Mouse (Mus musculus): Measurements from ENCODE around the gene Ifi27.
"Not testable (repeated sequence)": the region's sequence is repeated elsewhere in the genome, so short reads cannot be mapped to it uniquely, and the experiment has no call there.

The Ifi27 gene

DNA sequence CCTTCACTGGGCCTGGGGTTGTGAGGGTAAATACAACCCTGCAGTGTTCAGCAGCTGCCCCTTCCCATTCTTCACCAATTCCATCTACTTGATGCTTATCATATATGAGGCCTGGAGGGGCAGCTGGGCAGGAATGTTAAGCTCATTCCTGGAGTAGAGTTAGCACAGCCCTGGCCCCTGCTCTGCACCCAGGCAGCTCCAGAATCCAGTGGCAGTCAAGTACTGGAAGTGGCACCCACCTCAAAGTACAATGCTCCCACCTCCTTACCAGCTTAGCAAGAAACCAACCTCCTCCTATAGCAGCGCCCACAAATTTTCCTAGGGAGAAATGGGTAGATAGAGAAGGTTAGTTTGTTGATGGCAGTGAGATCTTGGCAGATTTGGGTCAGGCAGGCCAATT, 22.7 kb downstream of the Ifi27 start:
- DNase-seq (ENCODE audit: low spot score in 2 of 2) = not testable (repeated sequence)

DNA sequence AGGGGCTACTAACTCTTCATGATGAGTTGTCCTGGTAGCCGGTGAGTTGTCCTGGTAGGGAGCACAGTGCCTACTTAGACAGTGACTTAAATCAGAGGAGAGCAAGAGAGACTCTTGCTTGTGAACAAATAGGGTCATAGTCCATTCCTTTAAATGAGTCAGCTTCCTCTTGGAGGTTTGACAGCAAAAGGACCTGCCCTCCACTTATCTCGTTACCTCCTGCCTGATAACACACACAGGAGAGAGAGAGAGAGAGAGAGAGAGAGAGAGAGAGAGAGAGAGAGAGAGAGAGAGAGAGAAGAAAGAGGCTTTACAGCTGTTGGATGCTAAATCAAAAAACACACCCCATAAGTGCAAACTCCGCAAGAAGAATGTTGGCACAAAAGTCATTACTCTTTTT, 23.1 kb downstream of the Ifi27 start, which contains the start of gene Ifi27l2b:
Gene Ifi27l2b (minus strand): TSS at position 84 of the 400 bp plus-strand sequence.
- DNase-seq (ENCODE audit: low spot score in 2 of 2) = no peak

DNA sequence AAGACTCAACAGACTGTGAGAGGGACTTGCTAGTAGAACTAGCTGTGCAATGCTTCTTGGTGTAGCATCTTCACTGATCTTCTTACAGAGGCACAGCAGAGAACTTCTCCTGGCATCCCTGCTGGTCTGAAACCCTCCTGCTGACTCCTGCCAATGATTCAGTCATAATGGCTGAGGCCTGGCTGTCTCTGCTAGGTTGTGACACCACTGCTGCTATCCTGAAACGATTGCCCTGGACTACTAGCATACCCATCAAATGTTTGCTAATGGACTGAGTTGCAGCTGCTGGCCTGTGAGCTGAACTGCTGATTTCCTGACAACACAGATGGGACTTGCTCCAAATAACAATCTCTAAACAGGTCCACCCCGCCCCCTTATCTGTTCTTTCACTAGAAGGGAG, 40.5 kb downstream of the Ifi27 start:
- DNase-seq (ENCODE audit: low spot score in 2 of 2) = no peak

DNA sequence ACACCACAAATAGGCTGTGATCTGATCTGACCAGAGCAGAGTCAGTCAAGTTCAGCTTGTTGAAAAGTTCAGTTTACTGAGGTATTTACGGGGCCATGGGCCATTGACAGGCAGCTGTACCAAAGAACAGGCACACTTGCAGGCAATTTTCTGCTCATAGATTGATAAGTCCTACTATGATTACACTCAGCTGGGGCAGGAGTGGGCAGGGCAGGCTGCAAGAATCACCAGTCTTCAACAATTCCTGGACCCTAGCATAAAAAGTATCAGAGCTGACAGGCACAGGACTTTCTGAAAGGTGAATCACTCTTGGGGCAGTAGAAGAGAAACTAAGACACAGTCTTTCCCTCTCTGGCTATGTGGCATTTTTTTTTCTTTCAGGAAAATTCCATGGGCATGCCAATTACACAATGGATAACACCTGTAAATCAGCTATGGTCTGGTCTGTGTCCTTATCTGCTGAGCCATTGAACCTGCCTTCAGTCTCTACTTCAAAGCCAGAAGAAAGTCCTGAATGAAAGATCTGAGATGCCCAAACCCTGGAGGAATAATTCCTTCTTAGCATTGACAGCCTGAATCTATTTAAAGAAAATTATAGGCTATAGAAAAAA, 42.9 kb downstream of the Ifi27 start:
- no peak for DNase-seq (ENCODE audit: low spot score in 2 of 2)

DNA sequence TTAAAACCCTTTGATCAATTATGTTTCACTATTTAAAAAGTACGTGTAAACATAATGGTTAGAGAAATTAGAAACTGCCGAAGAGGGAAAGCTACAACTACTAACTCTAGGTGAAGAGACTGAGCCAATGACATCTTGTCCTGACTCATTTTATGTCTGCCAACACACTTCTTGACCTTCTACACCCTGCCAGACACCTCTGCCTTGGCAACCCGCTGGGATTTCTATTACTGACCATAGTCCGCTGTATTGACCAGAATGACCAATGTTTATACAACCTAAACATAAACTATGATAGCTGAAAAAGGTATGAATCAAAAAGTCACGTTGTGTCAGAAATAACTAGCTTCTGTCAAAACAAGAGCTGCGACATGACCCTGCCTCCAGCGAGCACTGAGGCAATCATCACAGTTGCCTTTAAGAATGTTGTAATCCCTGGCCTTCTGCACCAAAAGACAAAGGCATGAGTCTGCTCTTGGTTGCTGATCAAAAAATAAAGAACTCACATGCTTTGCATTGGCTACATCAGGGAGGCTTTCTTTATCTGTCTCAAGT, 43.5 kb downstream of the Ifi27 start:
- no peak for DNase-seq (ENCODE audit: low spot score in 2 of 2)

DNA sequence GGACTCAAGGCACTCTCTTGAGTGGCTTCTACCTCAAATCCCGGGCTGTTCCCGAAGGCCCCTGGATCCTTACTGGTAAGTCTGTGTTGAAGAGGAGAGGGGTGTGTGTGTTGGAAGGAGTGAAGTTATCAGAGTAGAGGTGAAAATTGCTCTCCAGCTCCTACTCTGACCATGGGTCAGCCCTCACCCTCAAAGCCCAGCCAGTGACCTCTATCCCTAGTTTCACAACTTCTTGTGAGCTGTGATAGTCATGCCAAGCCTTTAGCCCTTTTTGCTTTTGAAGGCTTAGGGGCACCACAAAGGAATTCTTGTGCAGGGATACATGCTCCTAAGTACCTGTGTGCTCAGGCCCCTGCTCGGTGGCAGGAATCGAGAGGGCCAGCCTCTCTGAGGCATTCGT, 47.7 kb downstream of the Ifi27 start:
- no peak for DNase-seq (ENCODE audit: low spot score in 2 of 2)

DNA sequence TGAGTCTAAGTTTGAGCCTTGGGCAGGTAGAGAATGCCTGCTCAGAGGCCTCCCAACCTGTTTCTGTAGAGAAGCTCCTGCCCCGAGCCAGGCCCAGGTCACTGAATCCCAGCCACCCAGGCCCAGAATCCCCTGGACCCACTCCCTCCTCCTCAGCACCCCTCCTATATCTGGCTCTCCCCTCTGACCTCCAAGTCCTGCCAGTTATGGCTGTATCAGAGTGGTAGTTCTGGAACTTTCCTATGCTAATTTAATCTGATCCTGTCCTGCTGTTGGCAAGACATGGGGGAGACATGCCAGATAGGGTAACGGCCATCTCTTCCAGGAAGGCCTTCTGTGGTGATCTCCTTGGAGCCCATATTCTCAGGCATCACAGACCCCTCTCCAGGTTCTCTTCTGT, 48.8 kb downstream of the Ifi27 start:
- DNase-seq (ENCODE audit: low spot score in 2 of 2) = no peak

DNA sequence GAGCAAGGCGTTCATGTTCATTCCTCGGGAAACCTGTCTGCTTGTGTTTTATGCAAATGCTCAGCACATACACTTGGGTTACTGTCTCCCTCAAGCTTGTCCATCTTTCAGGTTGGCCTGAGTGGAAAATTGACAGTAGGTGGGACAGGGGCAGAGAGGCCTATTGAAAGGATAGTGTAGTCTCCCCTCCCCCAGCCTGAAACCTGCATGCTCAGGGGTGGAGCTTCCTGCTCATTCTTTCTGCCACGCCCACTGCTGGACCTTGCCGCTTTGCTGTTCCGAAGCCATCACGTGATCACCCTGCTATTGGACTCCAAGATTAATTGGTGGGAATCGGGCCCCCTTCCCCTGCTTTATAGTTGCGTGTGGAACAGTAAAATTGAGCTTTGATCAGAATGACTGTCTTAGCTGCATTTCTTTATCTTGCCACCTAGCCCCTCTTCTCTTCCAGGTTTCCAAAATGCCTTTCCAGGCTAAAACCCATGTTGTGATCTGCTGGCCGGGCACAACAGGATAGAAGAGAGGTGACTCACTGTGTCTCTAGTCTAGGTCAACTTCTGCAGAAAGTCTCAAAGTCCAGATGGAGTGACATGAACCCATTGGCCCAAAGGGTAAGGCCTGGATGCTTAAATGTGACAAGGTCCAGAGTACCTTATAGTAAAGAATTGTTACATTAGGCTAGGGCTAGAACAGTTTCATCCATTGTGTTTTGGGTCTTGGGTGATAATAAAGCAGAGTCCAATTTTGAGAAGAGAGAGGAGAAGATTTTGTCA, 50.4 kb downstream of the Ifi27 start:
- DNase-seq (ENCODE audit: low spot score in 2 of 2) = peak in 1 of 2 experiments; percentile 5

DNA sequence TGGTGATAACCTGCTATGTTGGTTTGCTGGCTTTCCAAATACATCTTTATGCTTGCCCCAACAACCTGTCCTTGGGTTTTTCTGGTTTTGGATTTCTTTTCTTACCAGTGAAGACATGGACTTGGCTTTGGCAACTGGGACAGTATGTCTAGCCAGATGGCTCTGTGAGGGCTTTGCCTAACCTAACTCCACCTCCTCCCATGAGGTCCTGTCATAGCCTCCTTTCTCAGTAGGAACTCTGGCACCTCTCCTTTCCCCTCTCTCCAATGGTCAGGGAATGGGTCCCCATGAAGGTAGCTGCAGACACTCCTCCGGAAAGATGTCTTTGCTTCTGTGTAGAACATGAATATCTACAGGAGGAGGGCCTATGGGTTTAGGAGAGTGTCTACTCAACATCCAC, 52.7 kb downstream of the Ifi27 start:
- no peak for DNase-seq (ENCODE audit: low spot score in 2 of 2)

DNA sequence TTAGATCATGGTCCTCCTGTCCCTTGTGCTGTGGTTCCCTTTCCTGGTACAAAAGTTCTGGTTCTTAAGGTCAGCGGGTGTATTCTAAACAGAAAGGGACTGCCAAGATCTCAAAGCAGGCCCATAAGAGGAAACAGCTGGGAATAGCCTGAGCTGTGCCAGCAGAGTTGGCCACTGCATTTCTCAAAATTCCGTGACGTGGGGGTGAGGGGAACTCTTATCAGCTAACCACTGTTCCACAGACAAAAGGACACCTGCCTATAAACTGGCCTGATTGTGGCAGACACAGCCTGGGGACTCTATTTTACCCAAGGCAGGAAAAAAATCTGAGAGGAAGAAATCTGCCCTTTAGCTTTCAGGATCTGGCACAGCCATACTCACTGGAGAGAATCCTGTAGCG, 53.3 kb downstream of the Ifi27 start:
- DNase-seq (ENCODE audit: low spot score in 2 of 2) = no peak

DNA sequence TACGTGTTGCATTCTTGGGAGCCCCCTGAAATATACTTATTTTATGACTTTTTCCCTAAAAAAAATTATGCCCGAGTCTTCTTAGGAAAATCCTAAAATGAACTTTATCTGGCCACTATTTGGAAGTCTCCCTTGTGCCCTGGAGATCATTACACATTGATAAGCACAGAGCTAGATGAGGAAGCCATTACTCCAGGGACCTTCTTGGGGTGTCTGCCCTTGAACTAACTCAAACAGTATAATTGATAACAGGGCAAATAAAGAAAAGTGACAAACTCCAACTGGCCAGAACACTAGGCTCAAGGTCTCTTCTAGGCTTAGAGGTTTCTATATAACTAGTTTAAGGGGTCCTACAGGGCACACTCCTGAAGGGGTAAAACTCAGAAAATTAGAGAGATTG, 53.7 kb downstream of the Ifi27 start:
- DNase-seq (ENCODE audit: low spot score in 2 of 2) = no peak
